Mouse (Mus musculus) kidney, adult 18-20 months (tissue): Measurements from ENCODE around the gene Pctp.

Source experiments
- DNase-seq: peaks from one replicate; pipeline ENCODE4 v3.0.0; 2021

Pctp gene

GRCm38 (mm10) chr11:90002231-90002986 lies at the start of gene Pctp:
Pctp (minus strand) TSS chr11:90002894.
- DNase-seq, result peak; percentile 91

- no peak for DNase-seq
Observed at GRCm38 (mm10) chr11:90050016-90050415, 47.3 kb upstream of the Pctp start.

- DNase-seq, result no peak
Observed at GRCm38 (mm10) chr11:90047271-90047670, 44.6 kb upstream of the Pctp start.

GRCm38 (mm10) chr11:90046211-90046610 lies 43.5 kb upstream of the Pctp start:
- DNase-seq, result no peak

GRCm38 (mm10) chr11:90044459-90044858 lies 41.8 kb upstream of the Pctp start:
- DNase-seq, result no peak

- peak; percentile 36 for DNase-seq
Observed at GRCm38 (mm10) chr11:90038022-90038421, 35.3 kb upstream of the Pctp start.

GRCm38 (mm10) chr11:90036416-90036815 lies 33.7 kb upstream of the Pctp start:
- no peak for DNase-seq

- no peak for DNase-seq
Observed at GRCm38 (mm10) chr11:90035532-90035931, 32.8 kb upstream of the Pctp start.

- no peak for DNase-seq
Observed at GRCm38 (mm10) chr11:90034646-90035045, 32.0 kb upstream of the Pctp start.

- DNase-seq, result no peak
Observed at GRCm38 (mm10) chr11:90033442-90033841, 30.7 kb upstream of the Pctp start.

GRCm38 (mm10) chr11:90032807-90033206 lies 30.1 kb upstream of the Pctp start:
- DNase-seq, result no peak

- DNase-seq, result no peak
Observed at GRCm38 (mm10) chr11:90031076-90031475, 28.4 kb upstream of the Pctp start.

GRCm38 (mm10) chr11:90030557-90030956 lies 27.9 kb upstream of the Pctp start:
- peak; percentile 45 for DNase-seq

GRCm38 (mm10) chr11:90029841-90030398 lies 27.2 kb upstream of the Pctp start, which contains the start of gene Tmem100:
Tmem100 (plus strand) TSS chr11:90030348.
- DNase-seq, result no peak

GRCm38 (mm10) chr11:90029354-90029753 lies 26.7 kb upstream of the Pctp start:
- peak; percentile 47 for DNase-seq

- no peak for DNase-seq
Observed at GRCm38 (mm10) chr11:90028746-90029145, 26.1 kb upstream of the Pctp start.

- no peak for DNase-seq
Observed at GRCm38 (mm10) chr11:90027216-90027615, 24.5 kb upstream of the Pctp start.

- no peak for DNase-seq
Observed at GRCm38 (mm10) chr11:90026802-90027174, 24.1 kb upstream of the Pctp start.

GRCm38 (mm10) chr11:90025891-90026801 lies 23.5 kb upstream of the Pctp start:
- peak; percentile 14 for DNase-seq

GRCm38 (mm10) chr11:90019161-90019560 lies 16.5 kb upstream of the Pctp start:
- no peak for DNase-seq

- no peak for DNase-seq
Observed at GRCm38 (mm10) chr11:90015281-90015680, 12.6 kb upstream of the Pctp start.

- no peak for DNase-seq
Observed at GRCm38 (mm10) chr11:90013657-90014056, 11.0 kb upstream of the Pctp start.

GRCm38 (mm10) chr11:90007791-90008531 lies 5.3 kb upstream of the Pctp start:
- no peak for DNase-seq
